Mouse (Mus musculus) cerebellum, adult 9-11 months (tissue): Measurements from ENCODE around the gene Sh3gl2.

Experiments used
- DNase-seq: peaks from one replicate; pipeline ENCODE4 v3.0.0; 2022

Gene Sh3gl2

DNA sequence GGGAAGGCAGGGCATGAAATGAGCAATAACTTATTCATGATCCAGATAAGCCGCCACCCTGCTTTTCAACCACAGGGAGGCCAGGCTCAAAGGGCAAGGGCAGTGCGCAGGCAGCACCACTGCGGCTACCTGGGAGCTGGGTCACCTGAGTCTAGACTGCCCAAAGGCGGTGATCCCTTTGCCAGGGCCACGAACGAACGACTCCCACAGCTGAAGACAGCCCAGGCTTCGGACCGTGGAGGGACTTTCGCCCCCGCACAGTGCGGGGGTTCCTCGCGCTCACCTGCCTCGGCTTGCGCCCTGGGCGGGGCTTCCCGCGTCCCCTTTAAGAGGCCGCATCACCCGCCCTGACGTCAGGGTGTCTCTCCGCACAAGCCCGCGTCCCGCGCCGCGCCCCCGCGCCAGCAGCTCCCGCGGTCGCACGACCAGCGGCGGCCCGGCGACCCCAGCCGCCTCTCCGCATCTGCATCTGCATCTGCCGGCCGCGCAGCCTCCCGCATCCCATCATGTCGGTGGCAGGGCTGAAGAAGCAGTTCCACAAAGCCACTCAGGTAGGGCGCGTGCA, at the start of gene Sh3gl2:
Sh3gl2 (plus strand) TSS at position 56 of the 565 bp plus-strand sequence.
- DNase-seq: peak; percentile 92

- no peak for DNase-seq
Observed at GRCm38 (mm10) chr4:85161156-85161555, 43.8 kb upstream of the Sh3gl2 start.

DNA sequence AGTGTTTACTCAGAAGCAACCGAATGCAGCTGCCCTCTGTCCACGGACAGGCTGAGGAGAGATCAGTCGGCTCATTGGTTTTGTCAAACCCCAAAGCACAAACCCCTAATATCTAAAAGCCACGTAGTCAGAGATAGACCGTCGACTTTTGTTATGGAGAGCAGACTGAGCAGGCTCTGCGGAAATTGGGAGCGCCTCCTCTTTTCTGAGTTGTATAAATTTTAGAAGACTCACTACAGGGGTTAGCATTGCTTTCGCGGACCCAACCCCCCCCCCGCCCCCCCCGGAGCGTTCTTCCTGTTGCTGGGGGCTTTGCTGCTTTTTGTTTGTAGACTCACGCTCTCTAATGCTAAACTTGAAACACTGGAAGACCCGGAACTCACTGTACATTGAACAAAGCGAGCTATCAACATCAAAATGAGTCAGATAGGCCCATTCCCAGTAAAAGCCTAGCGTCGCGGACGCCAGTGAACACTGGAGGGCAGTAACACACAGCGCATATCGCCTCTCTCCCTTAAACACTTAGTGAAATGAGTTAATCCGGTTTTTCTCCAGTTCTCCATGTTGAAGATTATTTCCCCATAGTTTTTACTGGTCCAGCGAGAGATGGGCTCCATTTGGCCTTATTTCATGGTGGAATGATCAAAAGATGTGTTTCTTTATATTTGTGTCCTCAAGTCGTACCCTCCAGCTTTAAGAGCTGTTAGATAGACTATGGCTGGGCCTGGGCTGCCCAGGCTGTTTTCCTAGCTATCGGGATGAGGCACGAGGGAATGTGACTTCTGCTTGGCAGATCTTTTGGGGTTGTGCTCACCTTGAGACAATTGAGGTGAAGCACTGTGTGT, 42.2 kb upstream of the Sh3gl2 start:
- DNase-seq: peak; percentile 79

DNA sequence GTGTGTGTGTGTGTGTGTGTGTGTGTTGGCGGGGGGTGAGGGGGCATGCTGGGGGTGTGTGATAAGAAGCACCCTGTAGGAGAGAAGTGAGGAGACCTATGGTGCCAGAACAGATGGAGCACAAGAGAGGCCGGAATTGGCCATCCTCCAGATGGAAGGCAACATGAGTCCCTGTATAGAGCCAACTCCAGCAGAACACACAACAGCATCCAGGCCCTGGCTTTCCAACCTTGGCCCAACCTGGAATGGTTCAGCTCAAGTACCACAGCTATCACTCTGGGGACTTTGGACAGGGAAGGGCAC, 41.7 kb upstream of the Sh3gl2 start:
- peak; percentile 94 for DNase-seq

GRCm38 (mm10) chr4:85168001-85168400, 36.9 kb upstream of the Sh3gl2 start:
- peak; percentile 88 for DNase-seq

DNA sequence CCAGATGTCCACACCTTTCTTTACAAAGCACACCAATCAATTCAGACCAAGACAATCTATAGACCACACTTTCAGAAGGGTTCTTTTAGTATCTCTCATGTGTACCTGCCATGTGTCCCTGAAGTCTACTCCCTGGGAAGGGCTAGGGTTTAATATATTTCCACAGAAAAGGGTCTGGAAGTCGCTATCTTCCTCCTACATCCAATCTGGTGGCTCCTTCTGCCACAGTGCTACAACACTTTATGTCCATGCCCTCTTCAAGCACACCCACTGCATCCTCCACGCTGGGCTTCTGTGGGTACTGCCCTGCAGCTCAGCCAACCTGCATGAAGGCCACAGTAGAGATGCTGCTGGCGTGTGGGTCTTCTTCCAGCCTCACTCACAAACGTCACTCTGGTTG, 29.5 kb upstream of the Sh3gl2 start:
- DNase-seq: no peak

GRCm38 (mm10) chr4:85178394-85179051, 26.4 kb upstream of the Sh3gl2 start:
- no peak for DNase-seq

GRCm38 (mm10) chr4:85186011-85186410, 18.9 kb upstream of the Sh3gl2 start:
- DNase-seq: no peak

GRCm38 (mm10) chr4:85196201-85196600, 8.7 kb upstream of the Sh3gl2 start:
- no peak for DNase-seq

DNA sequence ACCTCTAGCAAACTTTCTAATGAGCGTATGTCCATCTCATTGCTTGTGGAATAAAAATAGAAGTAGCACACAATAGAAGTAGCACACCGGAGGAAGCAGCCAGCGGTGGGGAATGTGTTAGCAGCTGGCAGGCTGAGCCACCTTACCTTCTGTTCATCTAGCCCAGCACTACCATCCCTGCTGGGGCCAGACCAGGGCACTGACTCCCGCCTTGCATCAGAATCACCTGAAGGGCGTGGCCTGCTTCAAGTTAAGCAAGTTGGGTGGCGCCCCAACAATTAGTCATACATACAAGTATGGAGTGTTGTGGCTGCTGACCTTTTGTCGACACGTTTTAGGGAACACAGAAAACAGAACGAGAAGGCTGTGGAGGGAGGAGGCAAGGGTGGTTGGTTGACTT, 6.5 kb upstream of the Sh3gl2 start:
- DNase-seq: no peak

DNA sequence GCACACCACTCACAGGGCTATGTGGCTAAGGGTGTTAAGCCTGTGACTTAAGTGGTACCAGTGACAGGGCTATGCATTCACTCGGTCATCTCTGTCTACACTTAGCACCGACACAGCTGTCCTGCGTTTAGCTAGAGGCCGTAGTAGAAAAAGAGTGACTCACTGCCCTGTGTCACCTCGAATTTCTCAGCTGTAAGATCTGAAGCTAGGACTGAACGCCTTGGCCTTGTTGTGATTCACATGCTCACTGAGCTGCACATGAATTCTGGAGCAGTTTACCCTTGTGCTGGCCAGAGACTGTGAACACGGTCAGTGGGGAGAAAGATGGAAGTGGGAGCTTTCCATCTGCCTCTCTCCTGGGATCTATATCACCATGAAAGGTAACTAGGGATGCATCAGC, 2.3 kb upstream of the Sh3gl2 start:
- DNase-seq: no peak

DNA sequence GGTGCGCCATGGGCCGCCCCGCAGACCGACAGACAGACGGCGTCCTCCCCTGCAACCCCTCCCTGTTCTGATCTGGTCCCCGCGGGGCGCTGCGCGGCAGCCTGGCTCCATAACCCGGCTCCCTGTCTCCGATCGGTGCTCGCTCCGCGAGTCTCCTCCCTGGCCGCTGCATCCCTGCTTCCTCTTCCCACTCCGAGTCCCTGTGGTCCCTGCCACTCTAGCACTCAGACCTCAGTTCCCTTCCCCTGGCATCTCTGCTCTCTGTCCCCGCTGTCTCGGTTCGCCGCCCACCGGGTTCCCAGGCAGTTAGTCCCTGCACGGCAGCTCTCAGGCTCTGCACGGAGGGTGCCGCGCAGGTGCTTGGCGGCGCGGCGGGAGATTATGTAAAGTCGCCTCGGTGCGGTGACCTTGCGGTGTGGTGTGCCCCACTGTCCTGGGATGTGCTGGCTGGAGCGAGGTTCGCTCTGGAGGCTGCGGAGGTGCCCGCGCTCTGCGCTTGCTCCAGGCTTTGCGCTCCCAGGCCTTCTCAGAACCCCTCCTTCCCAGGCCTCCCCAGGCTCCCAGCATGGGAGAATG, 798 bp downstream of the Sh3gl2 start:
- DNase-seq: peak; percentile 82

- DNase-seq: peak; percentile 41
Observed at GRCm38 (mm10) chr4:85206675-85207400, 1.9 kb downstream of the Sh3gl2 start.

- DNase-seq: peak; percentile 31
Observed at GRCm38 (mm10) chr4:85207515-85207914, 2.6 kb downstream of the Sh3gl2 start.

- DNase-seq: peak; percentile 19
Observed at GRCm38 (mm10) chr4:85208531-85208930, 3.6 kb downstream of the Sh3gl2 start.

DNA sequence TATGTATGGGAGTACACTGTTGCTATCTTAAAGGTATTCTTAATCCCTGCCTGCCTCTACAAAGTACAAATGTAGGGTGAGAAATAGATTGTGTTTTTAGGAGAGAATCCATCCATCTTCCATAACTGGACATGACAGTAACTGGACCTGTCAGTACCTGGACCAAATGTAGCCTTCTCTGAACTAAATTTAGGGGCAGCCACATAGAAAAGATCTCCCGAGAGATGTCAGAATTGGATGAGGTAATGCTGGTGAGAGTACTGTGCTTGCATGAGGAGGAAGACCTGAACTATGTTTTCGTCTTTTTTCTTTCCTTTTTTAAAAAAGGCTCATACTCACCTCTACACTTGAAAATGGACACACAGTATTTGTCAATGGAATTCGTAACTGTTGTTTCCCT, 6.0 kb downstream of the Sh3gl2 start:
- DNase-seq: peak; percentile 38

- DNase-seq: no peak
Observed at GRCm38 (mm10) chr4:85217003-85217402, 12.1 kb downstream of the Sh3gl2 start.

- DNase-seq: no peak
Observed at GRCm38 (mm10) chr4:85222716-85223115, 17.8 kb downstream of the Sh3gl2 start.

DNA sequence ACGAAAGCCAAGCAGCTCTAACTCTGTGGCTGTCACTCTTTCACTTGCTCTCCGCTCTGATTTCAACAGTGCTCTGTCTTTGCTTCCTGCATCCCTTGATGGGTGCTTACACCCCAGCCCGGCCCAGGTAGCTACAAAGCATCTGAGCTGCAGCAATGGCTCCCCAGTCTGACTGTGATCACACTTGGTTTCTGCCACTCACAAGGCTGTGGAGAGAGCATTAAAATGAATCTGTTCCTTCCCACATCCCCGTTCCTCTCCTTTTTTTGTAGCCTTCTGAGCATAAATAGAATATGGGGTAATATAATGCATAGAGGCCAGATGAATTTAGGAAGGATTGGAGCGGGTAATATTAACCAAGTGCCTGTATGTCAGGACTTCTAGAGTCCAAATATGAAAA, 21.8 kb downstream of the Sh3gl2 start:
- DNase-seq: no peak

DNA sequence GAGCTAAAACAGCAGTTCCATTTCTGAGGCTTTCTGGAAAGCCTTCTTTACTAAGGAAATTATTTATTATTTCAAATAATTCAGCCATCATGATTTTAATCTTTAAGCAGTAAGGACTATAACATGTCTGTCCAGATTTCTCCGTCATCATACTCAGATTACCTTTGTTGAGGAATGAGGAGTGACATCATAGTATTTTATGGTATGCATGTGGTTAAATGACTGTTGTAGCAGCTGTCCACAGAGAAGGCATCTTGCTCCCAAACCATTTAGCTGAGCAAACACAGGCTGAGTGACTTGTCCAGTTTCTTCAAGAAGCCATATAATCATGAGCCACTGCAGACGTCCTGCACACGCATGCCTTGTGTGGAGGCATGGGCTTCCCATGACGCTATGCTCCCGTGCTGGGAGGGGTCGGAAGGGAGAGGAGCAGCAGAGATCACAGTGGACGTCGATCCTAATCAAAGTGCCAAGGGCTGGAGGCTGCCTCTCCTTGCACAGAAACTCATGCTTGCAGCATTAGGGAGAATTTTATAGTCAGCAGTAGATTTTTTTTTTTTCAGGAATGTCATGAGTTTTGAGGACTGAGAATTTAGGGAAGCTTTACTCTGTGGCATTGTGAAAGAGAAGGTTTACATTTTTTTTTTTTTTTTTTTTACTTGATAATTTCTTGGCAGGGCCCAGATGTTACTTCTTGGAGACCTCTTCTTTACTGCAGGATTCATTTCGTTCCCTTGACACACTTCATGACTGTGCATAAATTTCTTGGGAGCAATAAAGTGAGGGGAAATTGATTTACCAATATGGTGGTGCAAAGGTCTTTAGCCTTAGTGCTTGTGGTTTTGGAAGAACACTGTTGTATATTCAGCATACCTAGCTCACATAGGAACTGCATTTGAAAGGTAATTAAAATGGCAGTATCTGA, 23.0 kb downstream of the Sh3gl2 start:
- no peak for DNase-seq

GRCm38 (mm10) chr4:85228589-85228948, 23.6 kb downstream of the Sh3gl2 start:
- DNase-seq: peak; percentile 56
